Mouse (Mus musculus): ENCODE measurements around the gene Pdss2. TPM values are rescaled to one million over a fixed set of nuclear protein-coding genes. Genes with fewer than 3 reads are reported as not detected.

Gene Pdss2
- polyA plus RNA-seq, 1 experiment from 2014 or later, result 11.5 TPM

GRCm38 (mm10) chr10:43357884-43358283, 136.6 kb downstream of the Pdss2 start:
- Histone ChIP-seq H3K27ac (ENCODE audit: low read depth) (no peak overlapping the region), H3K27me3 (ENCODE audit: insufficient read depth, low read length) (no peaks in the 10 kb centered on the region), H3K4me1 (ENCODE audit: insufficient read depth) (no peaks in the 10 kb centered on the region), H3K4me2 (no peak overlapping the region), H3K4me3 (ENCODE audit: low read depth, low read length) (no peak overlapping the region), H3K9ac (no peak overlapping the region), H3K36me3 (ENCODE audit: insufficient read depth) (no peaks in the 10 kb centered on the region), H3K9me3 (ENCODE audit: low read depth, low read length) (no peaks in the 10 kb centered on the region)
- DNase-seq (no peak), ATAC-seq (ENCODE audit: insufficient read depth) (no peak)
- WGBS, result 37% methylated on average over 4 of the region's 4 CpGs
- no peak for TF ChIP-seq CTCF (IDR thresholded peaks at IDR 0.05; ENCODE audit: low read depth)

GRCm38 (mm10) chr10:43362947-43363346, 141.7 kb downstream of the Pdss2 start:
- no peak overlapping the region for H3K9ac ChIP-seq
- H3K4me1 ChIP-seq (ENCODE audit: insufficient read depth), result no peaks in the 10 kb centered on the region
- WGBS, result 92% methylated on average over 6 of the region's 6 CpGs
- H3K27me3 ChIP-seq (ENCODE audit: insufficient read depth, low read length), result no peaks in the 10 kb centered on the region
- H3K9me3 ChIP-seq (ENCODE audit: low read depth, low read length), result no peaks in the 10 kb centered on the region
- H3K4me3 ChIP-seq (ENCODE audit: low read depth, low read length), result no peak overlapping the region
- TF ChIP-seq CTCF (IDR thresholded peaks at IDR 0.05; ENCODE audit: low read depth), result no peak
- no peak overlapping the region for H3K27ac ChIP-seq (ENCODE audit: low read depth)
- H3K36me3 ChIP-seq (ENCODE audit: insufficient read depth), result no peaks in the 10 kb centered on the region
- no peak overlapping the region for H3K4me2 ChIP-seq
- ATAC-seq (ENCODE audit: insufficient read depth), result no peak
- DNase-seq, result no peak

DNA sequence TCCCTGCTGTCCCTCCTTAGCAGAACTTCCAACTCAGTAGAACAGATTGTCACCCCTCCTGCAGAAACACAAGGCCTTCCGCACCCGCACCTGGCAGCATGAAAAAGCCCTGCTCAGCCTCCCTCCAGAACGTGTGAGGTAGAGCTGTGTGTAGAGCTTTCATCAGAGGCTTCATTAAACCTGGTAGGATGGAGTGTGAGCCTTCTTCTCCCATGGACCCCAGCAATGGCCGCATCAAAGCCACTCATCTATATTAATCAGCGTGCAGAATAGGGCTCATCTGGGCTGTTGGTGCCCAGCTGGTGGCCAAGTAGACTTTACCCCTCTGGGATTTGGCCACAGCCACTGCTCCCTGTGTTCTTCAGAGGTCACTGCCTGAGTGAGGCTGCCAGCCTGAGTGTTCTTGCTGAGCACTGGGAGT, 142.2 kb downstream of the Pdss2 start:
- Histone ChIP-seq H3K4me3 (ENCODE audit: low read depth, low read length) (no peak overlapping the region), H3K27ac (ENCODE audit: low read depth) (no peak overlapping the region), H3K4me1 (ENCODE audit: insufficient read depth) (no peaks in the 10 kb centered on the region), H3K36me3 (ENCODE audit: insufficient read depth) (no peaks in the 10 kb centered on the region), H3K4me2 (no peak overlapping the region), H3K27me3 (ENCODE audit: insufficient read depth, low read length) (no peaks in the 10 kb centered on the region), H3K9ac (no peak overlapping the region), H3K9me3 (ENCODE audit: low read depth, low read length) (no peaks in the 10 kb centered on the region)
- no peak for TF ChIP-seq CTCF (IDR thresholded peaks at IDR 0.05; ENCODE audit: low read depth)
- DNase-seq, result no peak
- ATAC-seq (ENCODE audit: insufficient read depth), result no peak
- WGBS, result 86% methylated on average over 5 of the region's 5 CpGs

- WGBS, result 89% methylated on average over 4 of the region's 4 CpGs
- no peaks in the 10 kb centered on the region for H3K9me3 ChIP-seq (ENCODE audit: low read depth, low read length)
- no peak overlapping the region for H3K4me2 ChIP-seq
- H3K36me3 ChIP-seq (ENCODE audit: insufficient read depth), result no peaks in the 10 kb centered on the region
- no peak for DNase-seq
- ATAC-seq (ENCODE audit: insufficient read depth), result no peak
- H3K27me3 ChIP-seq (ENCODE audit: insufficient read depth, low read length), result no peaks in the 10 kb centered on the region
- no peak for TF ChIP-seq CTCF (IDR thresholded peaks at IDR 0.05; ENCODE audit: low read depth)
- H3K27ac ChIP-seq (ENCODE audit: low read depth), result no peak overlapping the region
- no peaks in the 10 kb centered on the region for H3K4me1 ChIP-seq (ENCODE audit: insufficient read depth)
- H3K4me3 ChIP-seq (ENCODE audit: low read depth, low read length), result no peak overlapping the region
- no peak overlapping the region for H3K9ac ChIP-seq
These were observed 144.6 kb downstream of the Pdss2 start for GRCm38 (mm10) chr10:43365909-43366308.

DNA sequence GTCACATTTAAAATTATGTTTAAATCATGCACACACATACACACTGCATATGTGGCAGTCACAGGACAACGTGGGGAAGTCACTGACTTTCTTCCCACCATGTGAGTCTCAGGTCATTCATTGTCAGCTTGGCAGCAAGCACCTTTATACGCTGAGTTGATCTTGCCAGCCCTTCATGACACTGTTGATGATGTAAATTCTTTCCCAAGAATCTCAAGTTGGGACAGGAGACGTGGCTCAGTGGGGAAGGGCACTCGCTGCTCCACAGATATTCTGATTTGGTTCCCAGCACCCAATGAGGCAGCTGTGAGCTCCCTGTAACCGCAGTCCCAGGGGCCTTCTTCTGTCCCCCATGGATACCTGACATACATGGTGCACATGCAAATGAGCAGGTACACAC, 147.3 kb downstream of the Pdss2 start:
- DNase-seq (no peak), ATAC-seq (ENCODE audit: insufficient read depth) (no peak)
- Histone ChIP-seq H3K9ac (no peak overlapping the region), H3K4me2 (no peak overlapping the region), H3K36me3 (ENCODE audit: insufficient read depth) (no peaks in the 10 kb centered on the region), H3K27me3 (ENCODE audit: insufficient read depth, low read length) (no peaks in the 10 kb centered on the region), H3K27ac (ENCODE audit: low read depth) (no peak overlapping the region), H3K9me3 (ENCODE audit: low read depth, low read length) (no peaks in the 10 kb centered on the region), H3K4me1 (ENCODE audit: insufficient read depth) (no peaks in the 10 kb centered on the region), H3K4me3 (ENCODE audit: low read depth, low read length) (no peak overlapping the region)
- 88% methylated on average over 5 of the region's 5 CpGs for WGBS
- no peak for TF ChIP-seq CTCF (IDR thresholded peaks at IDR 0.05; ENCODE audit: low read depth)

DNA sequence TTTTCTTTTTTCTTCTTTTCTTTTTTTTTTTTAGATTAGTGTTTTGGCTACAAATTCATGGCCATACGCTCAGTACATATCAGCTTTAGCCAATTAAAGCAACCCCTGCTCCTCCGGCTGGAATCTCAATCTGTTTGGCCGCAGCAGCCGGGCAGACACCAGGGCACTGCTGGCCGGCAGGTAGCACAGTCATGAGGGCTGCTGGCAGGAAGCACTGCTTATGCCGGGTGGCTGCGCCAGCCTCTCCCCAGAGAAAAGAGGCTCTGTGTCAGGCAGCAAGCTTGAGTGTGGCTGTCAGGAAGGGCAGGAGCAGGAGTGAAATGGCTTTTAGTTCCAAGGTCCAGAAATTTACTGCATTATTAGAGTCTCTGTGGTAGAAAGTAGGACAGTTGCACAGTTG, 151.0 kb downstream of the Pdss2 start:
- Histone ChIP-seq H3K27me3 (ENCODE audit: insufficient read depth, low read length) (no peaks in the 10 kb centered on the region), H3K9ac (no peak overlapping the region), H3K4me1 (ENCODE audit: insufficient read depth) (no peaks in the 10 kb centered on the region), H3K36me3 (ENCODE audit: insufficient read depth) (no peaks in the 10 kb centered on the region), H3K4me3 (ENCODE audit: low read depth, low read length) (no peak overlapping the region), H3K9me3 (ENCODE audit: low read depth, low read length) (no peaks in the 10 kb centered on the region), H3K27ac (ENCODE audit: low read depth) (no peak overlapping the region), H3K4me2 (no peak overlapping the region)
- no peak for DNase-seq
- no peak for TF ChIP-seq CTCF (IDR thresholded peaks at IDR 0.05; ENCODE audit: low read depth)
- ATAC-seq (ENCODE audit: insufficient read depth), result no peak
- WGBS, result 76% methylated on average over 7 of the region's 7 CpGs

DNA sequence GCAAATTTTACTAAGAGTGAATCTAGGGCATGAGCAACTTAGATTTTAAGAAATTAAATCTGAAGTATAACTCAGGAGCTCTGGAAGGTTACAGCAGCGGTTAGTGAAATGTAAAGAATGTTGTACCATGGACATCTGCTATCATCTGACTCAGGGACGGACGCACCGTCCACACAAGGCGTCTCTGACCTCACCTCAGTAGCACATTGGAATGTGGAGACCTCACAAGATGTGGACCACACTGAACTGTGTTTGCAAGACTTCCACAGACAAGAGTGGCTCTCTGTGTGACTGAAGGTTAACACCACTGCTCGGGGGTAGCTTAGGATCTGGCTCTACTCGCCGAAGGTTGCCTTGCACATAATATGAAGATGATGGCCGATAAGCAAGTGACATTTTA, 151.7 kb downstream of the Pdss2 start:
- no peaks in the 10 kb centered on the region for H3K27me3 ChIP-seq (ENCODE audit: insufficient read depth, low read length)
- no peak for ATAC-seq (ENCODE audit: insufficient read depth)
- TF ChIP-seq CTCF (IDR thresholded peaks at IDR 0.05; ENCODE audit: low read depth), result no peak
- H3K27ac ChIP-seq (ENCODE audit: low read depth), result no peak overlapping the region
- H3K4me1 ChIP-seq (ENCODE audit: insufficient read depth), result no peaks in the 10 kb centered on the region
- no peaks in the 10 kb centered on the region for H3K9me3 ChIP-seq (ENCODE audit: low read depth, low read length)
- WGBS, result 66% methylated on average over 9 of the region's 9 CpGs
- no peak overlapping the region for H3K9ac ChIP-seq
- DNase-seq, result no peak
- no peak overlapping the region for H3K4me3 ChIP-seq (ENCODE audit: low read depth, low read length)
- H3K4me2 ChIP-seq, result no peak overlapping the region
- H3K36me3 ChIP-seq (ENCODE audit: insufficient read depth), result no peaks in the 10 kb centered on the region

GRCm38 (mm10) chr10:43373666-43374065, 152.4 kb downstream of the Pdss2 start:
- DNase-seq (peak; percentile 61), ATAC-seq (ENCODE audit: insufficient read depth) (no peak)
- Histone ChIP-seq H3K36me3 (ENCODE audit: insufficient read depth) (no peaks in the 10 kb centered on the region), H3K4me2 (no peak overlapping the region), H3K9me3 (ENCODE audit: low read depth, low read length) (no peaks in the 10 kb centered on the region), H3K27ac (ENCODE audit: low read depth) (no peak overlapping the region), H3K9ac (no peak overlapping the region), H3K27me3 (ENCODE audit: insufficient read depth, low read length) (no peaks in the 10 kb centered on the region), H3K4me1 (ENCODE audit: insufficient read depth) (no peaks in the 10 kb centered on the region), H3K4me3 (ENCODE audit: low read depth, low read length) (no peak overlapping the region)
- no peak for TF ChIP-seq CTCF (IDR thresholded peaks at IDR 0.05; ENCODE audit: low read depth)
- WGBS, result 72% methylated on average over 12 of the region's 12 CpGs

Measured in lung, embryonic 14.5 days (tissue).